8 mouse cellular contexts compared by ENCODE assay signal in genomic region chr7:28393272-28393951, GRCm38 (mm10). TPM values are rescaled to one million over a fixed set of nuclear protein-coding genes. Genes with fewer than 3 reads are reported as not detected.
DNase-seq lines count a peak whose midpoint lies in the region; ATAC-seq lines count a peak whose summit lies in the region.

No protein-coding gene starts in this region.

- no peaks in the 10 kb centered on the region for H3K27me3 ChIP-seq in kidney, embryonic 15.5 days
- no peaks in the 10 kb centered on the region for H3K27me3 ChIP-seq in midbrain, embryonic 10.5 days (ENCODE audit: low read depth, poor library complexity, severe bottlenecking)

- peak overlapping the region; percentile 96 for H3K4me3 ChIP-seq in kidney, embryonic 15.5 days (replicated peaks)
- peak overlapping the region; percentile 96 for H3K4me3 ChIP-seq in midbrain, embryonic 10.5 days

- WGBS in kidney, embryonic 15.5 days: 6% methylated on average over 22 of the region's 22 CpGs
- 9% methylated on average over 22 of the region's 22 CpGs for WGBS in midbrain, embryonic 10.5 days

- H3K4me1 ChIP-seq in kidney, embryonic 15.5 days: peaks cover 22% of the 10 kb centered on the region
- peaks cover 22% of the 10 kb centered on the region for H3K4me1 ChIP-seq in midbrain, embryonic 10.5 days

- peak overlapping the region; percentile 85 for H3K4me2 ChIP-seq in kidney, embryonic 15.5 days

- peak overlapping the region; percentile 89 for H3K27ac ChIP-seq in kidney, embryonic 15.5 days
- H3K27ac ChIP-seq in midbrain, embryonic 10.5 days (replicated peaks): peak overlapping the region; percentile 81

- DNase-seq in kidney, adult 18-20 months: no peak
- peak; percentile 13 for DNase-seq in NIH3T3 (ENCODE audit: low read depth)
- DNase-seq in midbrain, embryonic 10.5 days (ENCODE audit: low spot score): no peak
- no peak for DNase-seq in Muller cell, postnatal 12 days (ENCODE audit: inconsistent ontology term)
- no peak for DNase-seq in retina, postnatal 1 day
- no peak for DNase-seq in embryo, embryonic 10.5 days (ENCODE audit: low spot score)

- no peak for ATAC-seq in kidney, embryonic 15.5 days (replicated peaks; ENCODE audit: low FRiP score)
- ATAC-seq in hematopoietic stem cell, adult 5-6 weeks (replicated peaks in 1 of 2; ENCODE audit: insufficient read depth in 1 of 2, low FRiP score in 2 of 2, low TSS enrichment in 1 of 2, low read depth in 1 of 2, poor library complexity in 2 of 2, severe bottlenecking in 2 of 2): peak; percentile 3 to 15; a peak in 1 of 4 replicates

- H3K36me3 ChIP-seq in kidney, embryonic 15.5 days: peaks cover 64% of the 10 kb centered on the region
- peaks cover 67% of the 10 kb centered on the region for H3K36me3 ChIP-seq in midbrain, embryonic 10.5 days

- H3K9ac ChIP-seq in kidney, embryonic 15.5 days: peak overlapping the region; percentile 91

- no peaks in the 10 kb centered on the region for H3K9me3 ChIP-seq in kidney, embryonic 15.5 days (replicated peaks)
- H3K9me3 ChIP-seq in midbrain, embryonic 10.5 days (replicated peaks): no peaks in the 10 kb centered on the region

RNA-seq across cellular contexts. Expression of gene Paf1, which starts 0.7 kb away (rescaled TPM):
- polyA plus RNA-seq in kidney, embryonic 15.5 days (2015; fragmentation: Nextera tagmentation; extraction: Ambion mirVana): 86.8 and 100 TPM in 2 replicates
- 181 and 184 TPM in 2 replicates for total RNA-seq in hematopoietic stem cell, adult 5-6 weeks (2017)
- 89.8 and 90.8 TPM in 2 replicates for polyA plus RNA-seq in midbrain, embryonic 10.5 days (2016; fragmentation: Nextera tagmentation; extraction: Ambion mirVana)

RNA-seq across cellular contexts. Expression of gene Med29, which starts 0.9 kb away (rescaled TPM):
- polyA plus RNA-seq in kidney, embryonic 15.5 days (2015; fragmentation: Nextera tagmentation; extraction: Ambion mirVana): 52.6 and 57.7 TPM in 2 replicates
- total RNA-seq in hematopoietic stem cell, adult 5-6 weeks (2017): 15.8 and 32.4 TPM in 2 replicates
- 58.9 and 61.0 TPM in 2 replicates for polyA plus RNA-seq in midbrain, embryonic 10.5 days (2016; fragmentation: Nextera tagmentation; extraction: Ambion mirVana)

RNA-seq across cellular contexts. Expression of gene Zfp36, which starts 13.4 kb away (rescaled TPM):
- polyA plus RNA-seq in kidney, embryonic 15.5 days (2015; fragmentation: Nextera tagmentation; extraction: Ambion mirVana): 16.2 TPM in 2 replicates
- total RNA-seq in hematopoietic stem cell, adult 5-6 weeks (2017): 166 and 198 TPM in 2 replicates
- polyA plus RNA-seq in midbrain, embryonic 10.5 days (2016; fragmentation: Nextera tagmentation; extraction: Ambion mirVana): 4.6 and 5.1 TPM in 2 replicates

RNA-seq across cellular contexts. Expression of gene Plekhg2, which starts 21.0 kb away (rescaled TPM):
- polyA plus RNA-seq in kidney, embryonic 15.5 days (2015; fragmentation: Nextera tagmentation; extraction: Ambion mirVana): 69.9 and 84.6 TPM in 2 replicates
- 3.5 and 12.5 TPM in 2 replicates for total RNA-seq in hematopoietic stem cell, adult 5-6 weeks (2017)
- polyA plus RNA-seq in midbrain, embryonic 10.5 days (2016; fragmentation: Nextera tagmentation; extraction: Ambion mirVana): 69.7 and 82.9 TPM in 2 replicates

RNA-seq across cellular contexts. Expression of gene Rps16, which starts 43.0 kb away (rescaled TPM):
- polyA plus RNA-seq in kidney, embryonic 15.5 days (2015; fragmentation: Nextera tagmentation; extraction: Ambion mirVana): 995 and 1,159 TPM in 2 replicates
- total RNA-seq in hematopoietic stem cell, adult 5-6 weeks (2017): 943 and 1,083 TPM in 2 replicates
- 726 and 912 TPM in 2 replicates for polyA plus RNA-seq in midbrain, embryonic 10.5 days (2016; fragmentation: Nextera tagmentation; extraction: Ambion mirVana)
